Mouse (Mus musculus) CH12.LX (cell line): ENCODE data around the gene Ap2a2. TPM values are rescaled to one million over a fixed set of nuclear protein-coding genes. Genes with fewer than 3 reads are reported as not detected.

ENCODE experiments used
- DNase-seq: peaks from one replicate; pipeline ENCODE4 v3.0.0-alpha.2; 2013; ENCODE audit errors: extremely low read depth
- H3K27ac ChIP-seq: 2 replicates; pipeline ENCODE4 v1.5.1; 2012; ENCODE audit warnings: low read depth, mild to moderate bottlenecking, control low read depth, moderate library complexity; ENCODE audit not compliant: insufficient read depth
- H3K27me3 ChIP-seq: replicated peaks from 2 replicates; pipeline ENCODE3; 2012; ENCODE audit warnings: inconsistent platforms
- H3K36me3 ChIP-seq, 2 experiments: replicated peaks in 1 of 2; 2 replicates each; pipeline versions ENCODE3 to v1.6.1; 2012; ENCODE audit warnings: inconsistent platforms in 1 of 2, low read length in 1 of 2, mild to moderate bottlenecking in 1 of 2, mixed read lengths in 1 of 2, moderate library complexity in 1 of 2; ENCODE audit not compliant: control insufficient read depth in 1 of 2, insufficient read depth in 1 of 2
- H3K4me1 ChIP-seq, 2 experiments: 2 replicates each; pipeline ENCODE4 v1.6.1; 2012; ENCODE audit warnings: inconsistent platforms in 1 of 2, moderate library complexity in 1 of 2; ENCODE audit not compliant: insufficient read depth in 2 of 2, control insufficient read depth in 1 of 2
- H3K4me2 ChIP-seq: 2 replicates; pipeline ENCODE4 v1.6.1; 2012; ENCODE audit warnings: low read depth, mild to moderate bottlenecking, control low read depth; ENCODE audit not compliant: poor library complexity, insufficient read depth, severe bottlenecking
- H3K4me3 ChIP-seq, 3 experiments: fragments of 150-350 bp in 1 of 3; sonication (generic) in 1 of 3; replicated peaks in 1 of 3; 2 replicates each; pipeline versions ENCODE3 to v1.5.1; 2011 to 2012; ENCODE audit warnings: low read depth in 2 of 3, low read length in 2 of 3, mild to moderate bottlenecking in 2 of 3, moderate library complexity in 2 of 3, control low read depth in 1 of 3, improper control_type of control experiment in 1 of 3, inconsistent platforms in 1 of 3, mixed read lengths in 1 of 3; ENCODE audit not compliant: poor library complexity in 1 of 3
- H3K79me2 ChIP-seq: replicated peaks from 2 replicates; pipeline ENCODE4 v1.6.1; 2012; ENCODE audit warnings: mild to moderate bottlenecking, moderate library complexity; ENCODE audit not compliant: control insufficient read depth, poor library complexity, insufficient read depth, severe bottlenecking; ENCODE audit errors: extremely low read depth
- H3K9ac ChIP-seq: 2 replicates; pipeline ENCODE4 v1.6.1; 2012; ENCODE audit warnings: low read depth, mild to moderate bottlenecking, control low read depth, moderate library complexity; ENCODE audit not compliant: insufficient read depth
- H3K9me3 ChIP-seq: replicated peaks from 2 replicates; pipeline ENCODE3; 2012; ENCODE audit warnings: low read length, inconsistent platforms, mixed read lengths
- BHLHE40 ChIP-seq: IDR thresholded peaks from 2 replicates; pipeline ENCODE4 v1.6.1; 2011; ENCODE audit warnings: mild to moderate bottlenecking, low read depth, low read length, improper control_type of control experiment
- CHD1 ChIP-seq: IDR thresholded peaks from 2 replicates; pipeline ENCODE4 v1.6.1; 2012; ENCODE audit warnings: low read depth, low read length, improper control_type of control experiment, inconsistent platforms
- CHD2 ChIP-seq: IDR thresholded peaks from 2 replicates; pipeline ENCODE4 v1.6.1; 2011; ENCODE audit warnings: low read length, improper control_type of control experiment
- CTCF ChIP-seq, 2 experiments: IDR thresholded peaks in 1 of 2; conservative IDR thresholded peaks in 1 of 2; 2 replicates each; pipeline ENCODE4 v1.5.1; 2011 to 2012; ENCODE audit warnings: low read depth in 2 of 2, low read length in 2 of 2, improper control_type of control experiment in 1 of 2, inconsistent platforms in 1 of 2, mild to moderate bottlenecking in 1 of 2, moderate library complexity in 1 of 2
- GABPA ChIP-seq: IDR thresholded peaks from 2 replicates; pipeline ENCODE4 v1.6.1; 2012; ENCODE audit warnings: low read depth, low read length, improper control_type of control experiment, inconsistent platforms; ENCODE audit not compliant: insufficient replicate concordance
- JUND ChIP-seq: conservative IDR thresholded peaks from 2 replicates; pipeline ENCODE4 v1.6.1; 2011; ENCODE audit warnings: low read depth, low read length, improper control_type of control experiment
- MAFK ChIP-seq: IDR thresholded peaks from 2 replicates; pipeline ENCODE4 v1.6.1; 2011; ENCODE audit warnings: low read length, improper control_type of control experiment; ENCODE audit not compliant: insufficient replicate concordance
- MAX ChIP-seq: IDR thresholded peaks from 2 replicates; pipeline ENCODE4 v1.6.1; 2011; ENCODE audit warnings: low read length, improper control_type of control experiment
- MEF2A ChIP-seq: IDR thresholded peaks from 2 replicates; pipeline ENCODE4 v1.6.1; 2014; ENCODE audit warnings: low read depth, mild to moderate bottlenecking, inconsistent platforms, low read length, improper control_type of control experiment, borderline replicate concordance
- MYC ChIP-seq: IDR thresholded peaks from 2 replicates; pipeline ENCODE4 v1.6.1; 2011; ENCODE audit warnings: low read depth, mild to moderate bottlenecking, improper control_type of control experiment, low read length
- NRF1 ChIP-seq: IDR thresholded peaks from 2 replicates; pipeline ENCODE4 v1.6.1; 2014; ENCODE audit warnings: low read depth, mild to moderate bottlenecking, inconsistent platforms, low read length, improper control_type of control experiment, moderate library complexity
- PAX5 ChIP-seq: IDR thresholded peaks from 2 replicates; pipeline ENCODE4 v1.6.1; 2012; ENCODE audit warnings: low read length, inconsistent platforms, mixed read lengths
- POLR2A ChIP-seq: IDR thresholded peaks from 2 replicates; pipeline ENCODE4 v1.6.1; 2011; ENCODE audit warnings: low read depth, mild to moderate bottlenecking, improper control_type of control experiment, low read length
- POLR2AphosphoS2 ChIP-seq: IDR thresholded peaks from 2 replicates; pipeline ENCODE4 v1.6.1; 2011; ENCODE audit warnings: low read depth, low read length, improper control_type of control experiment
- SMC3 ChIP-seq: IDR thresholded peaks from 2 replicates; pipeline ENCODE4 v1.6.1; 2011; ENCODE audit warnings: low read depth, low read length, improper control_type of control experiment
- TBP ChIP-seq: conservative IDR thresholded peaks from 2 replicates; pipeline ENCODE4 v1.6.1; 2011; ENCODE audit warnings: low read depth, low read length, improper control_type of control experiment
- TCF12 ChIP-seq: IDR thresholded peaks from 2 replicates; pipeline ENCODE4 v1.6.1; 2014; ENCODE audit warnings: low read depth, mild to moderate bottlenecking, inconsistent platforms, low read length, improper control_type of control experiment
- UBTF ChIP-seq: IDR thresholded peaks from 2 replicates; pipeline ENCODE4 v1.6.1; 2012; ENCODE audit warnings: low read depth, mild to moderate bottlenecking, inconsistent platforms, low read length, improper control_type of control experiment, moderate library complexity
- ZNF384 ChIP-seq: IDR thresholded peaks from 2 replicates; pipeline ENCODE4 v1.6.1; 2012; ENCODE audit warnings: low read depth, low read length, improper control_type of control experiment, inconsistent platforms
- dilution Hi-C: fragments of 300-500 bp; cut with MboI; formaldehyde crosslinking; loops from 2 replicates; pipeline ENCODE4 v1.14.3; 2020; ENCODE audit warnings: low sequenced_read_pairs; ENCODE audit not compliant: extremely low pct_unique_long_range_greater_than_20kb, extremely low pct_ligation_motif_present
- in situ Hi-C: fragments of 300-500 bp; cut with MboI; formaldehyde crosslinking; loops from 3 replicates; pipeline ENCODE4 v1.14.3; 2019; ENCODE audit warnings: low sequenced_read_pairs, low pct_ligation_motif_present, low pct_unique_long_range_greater_than_20kb, mixed read lengths
- polyA plus RNA-seq: library from polyadenylated mRNA; unstranded; fragments of >175 nt; gene quantifications from 2 replicates; pipeline ENCODE4 v1.2.1, GENCODE M21; 2012; ENCODE audit warnings: low read depth; ENCODE audit not compliant: insufficient read length
- total RNA-seq, 2 experiments: library from RNA; depleted of rRNA; stranded (reverse); fragments of 300-350 nt in 1 of 2; fragments of >200 nt in 1 of 2; gene quantifications; 2 replicates each; pipeline ENCODE4 v1.2.3; 2012 to 2014

Ap2a2 gene
- total and polyA plus RNA-seq, 3 experiments = 30.0 to 50.7 (median 43.1) TPM

DNA sequence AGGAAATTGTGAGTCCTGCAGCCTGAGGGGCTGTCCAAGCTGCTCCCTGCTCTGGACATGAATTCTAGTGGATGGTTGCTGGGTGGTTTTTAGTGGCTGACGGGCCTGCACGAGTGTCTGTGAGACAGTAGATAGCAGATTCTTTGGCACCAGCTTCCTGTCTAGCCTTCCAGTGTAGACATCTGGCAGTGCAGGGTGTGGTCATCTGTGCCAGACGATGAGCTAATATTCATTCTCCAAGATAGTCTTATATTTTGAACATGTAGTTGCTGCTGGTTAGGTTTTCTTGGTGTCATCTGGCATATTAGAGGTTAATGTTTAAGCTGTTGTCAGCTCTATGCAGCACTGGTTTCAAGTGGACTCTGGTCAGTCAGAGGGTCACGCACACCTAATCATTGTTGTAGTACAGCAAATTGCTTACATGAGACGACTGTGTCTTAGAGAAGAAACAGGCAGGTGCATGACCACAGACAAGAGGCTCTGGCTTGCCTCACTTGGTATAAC, 52.4 kb downstream of the Ap2a2 start:
- H3K79me2 ChIP-seq = no peaks in the 10 kb centered on the region
- no peak for DNase-seq
- no peak for TF ChIP-seq POLR2AphosphoS2
- no peak for TF ChIP-seq PAX5
- no peak for TF ChIP-seq UBTF
- no peak for TF ChIP-seq SMC3
- TF ChIP-seq CHD2 = no peak
- TF ChIP-seq MEF2A = no peak
- no peak for TF ChIP-seq POLR2A
- TF ChIP-seq CHD1 = no peak
- no peak for TF ChIP-seq CTCF (conservative IDR thresholded peaks at IDR 0.05 in 1 of 2, IDR thresholded peaks at IDR 0.05 in 1 of 2; ENCODE audit: low read depth in 2 of 2, low read length in 2 of 2)
- no peak for TF ChIP-seq MAFK
- TF ChIP-seq NRF1 = no peak
- TF ChIP-seq TCF12 = no peak
- TF ChIP-seq MYC = no peak
- no peak for TF ChIP-seq ZNF384
- no peak for TF ChIP-seq JUND
- TF ChIP-seq BHLHE40 = no peak
- no peak for TF ChIP-seq TBP
- TF ChIP-seq MAX = no peak
- TF ChIP-seq GABPA = no peak
- no peaks in the 10 kb centered on the region for H3K9me3 ChIP-seq
- H3K9ac ChIP-seq = no peak overlapping the region
- dilution Hi-C loops = no loop called here
- no peak overlapping the region for H3K4me3 ChIP-seq
- H3K36me3 ChIP-seq = peaks cover 61 to 92% of the 10 kb centered on the region in 2 experiments
- no peak overlapping the region for H3K4me2 ChIP-seq
- H3K27me3 ChIP-seq = no peaks in the 10 kb centered on the region
- no peaks in the 10 kb centered on the region for H3K4me1 ChIP-seq
- in situ Hi-C loops = no loop called here
- no peak overlapping the region for H3K27ac ChIP-seq

DNA sequence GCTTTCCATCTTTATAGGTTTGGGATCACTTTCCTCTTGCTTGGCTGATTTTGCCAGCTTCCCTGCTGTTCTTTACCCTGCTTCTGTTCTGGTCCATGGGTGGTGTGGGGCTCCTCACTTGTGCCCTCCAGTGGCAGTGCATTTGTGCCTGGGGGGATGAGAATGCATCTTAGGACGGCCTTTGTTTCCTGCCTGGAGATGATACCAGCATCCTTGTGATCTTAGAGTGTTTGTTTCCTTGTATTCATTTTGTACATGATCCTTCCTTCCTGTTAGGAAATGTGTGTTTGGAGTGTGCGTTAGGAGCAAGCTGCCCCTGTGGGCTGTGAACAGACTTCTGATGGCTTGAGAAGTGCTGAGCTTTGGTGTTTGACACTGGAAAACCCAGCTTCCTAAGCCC, 62.2 kb downstream of the Ap2a2 start:
- no peak for TF ChIP-seq BHLHE40
- Histone ChIP-seq H3K4me2 (no peak overlapping the region), H3K9ac (no peak overlapping the region), H3K4me3 (no peak overlapping the region), H3K36me3 (peaks cover 64 to 94% of the 10 kb centered on the region in 2 experiments), H3K27me3 (no peaks in the 10 kb centered on the region), H3K27ac (no peak overlapping the region), H3K4me1 (peaks cover 0 to 3% of the 10 kb centered on the region in 2 experiments; a peak in 1 of 4 replicates), H3K79me2 (no peaks in the 10 kb centered on the region), H3K9me3 (no peaks in the 10 kb centered on the region)
- dilution Hi-C loops = no loop called here
- no peak for DNase-seq
- in situ Hi-C loops = no loop called here
